Mouse (Mus musculus): ENCODE measurements around the gene Lenep. TPM values are rescaled to one million over a fixed set of nuclear protein-coding genes. Genes with fewer than 3 reads are reported as not detected.

Gene Lenep
- polyA plus RNA-seq, 1 experiment = not detected

GRCm38 (mm10) chr3:89381233-89381632 is 21.4 kb downstream of the Lenep start:
- no peak overlapping the region for H3K4me3 ChIP-seq (ENCODE audit: insufficient read depth, low read length)
- H3K27ac ChIP-seq (ENCODE audit: insufficient read depth, low read length) = no peak overlapping the region
- TF ChIP-seq POLR2A (IDR thresholded peaks at IDR 0.05; ENCODE audit: low read depth, low read length) (no peak), CTCF (IDR thresholded peaks at IDR 0.05; ENCODE audit: borderline replicate concordance, insufficient read depth, low read length) (no peak)
- H3K4me1 ChIP-seq (ENCODE audit: control insufficient read depth, insufficient read depth, low read length) = 0 out of 2 replicates have a peak, but pooled peaks cover 7% of the 10 kb centered on the region

DNA sequence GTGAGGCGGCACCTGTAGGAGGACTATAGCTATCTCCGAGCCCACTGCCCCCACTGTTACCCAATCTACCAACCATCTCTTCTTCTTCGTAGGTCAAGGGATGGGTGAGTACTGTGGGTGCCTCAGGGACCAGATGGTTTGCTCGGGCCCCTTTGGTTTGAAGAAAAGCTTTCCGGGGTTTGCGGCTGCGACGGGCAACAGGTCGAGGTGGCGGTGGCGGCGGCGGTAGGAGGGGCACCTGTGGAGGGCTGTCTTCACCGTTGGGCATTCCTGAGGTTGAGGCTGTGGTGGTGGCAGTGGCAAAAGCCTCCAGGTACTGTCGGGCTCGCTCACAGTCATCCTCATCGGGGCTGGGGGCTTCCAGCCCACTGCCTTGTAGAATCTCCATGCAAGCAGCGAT is 21.9 kb downstream of the Lenep start:
- TF ChIP-seq POLR2A (IDR thresholded peaks at IDR 0.05; ENCODE audit: low read depth, low read length) = no peak
- TF ChIP-seq CTCF (IDR thresholded peaks at IDR 0.05; ENCODE audit: borderline replicate concordance, insufficient read depth, low read length) = no peak
- H3K4me1 ChIP-seq (ENCODE audit: control insufficient read depth, insufficient read depth, low read length) = 0 out of 2 replicates have a peak, but pooled peaks cover 7% of the 10 kb centered on the region
- H3K27ac ChIP-seq (ENCODE audit: insufficient read depth, low read length) = no peak overlapping the region
- no peak overlapping the region for H3K4me3 ChIP-seq (ENCODE audit: insufficient read depth, low read length)

GRCm38 (mm10) chr3:89380291-89380690 is 22.3 kb downstream of the Lenep start:
- H3K4me3 ChIP-seq (ENCODE audit: insufficient read depth, low read length) = no peak overlapping the region
- 0 out of 2 replicates have a peak, but pooled peaks cover 7% of the 10 kb centered on the region for H3K4me1 ChIP-seq (ENCODE audit: control insufficient read depth, insufficient read depth, low read length)
- TF ChIP-seq CTCF (IDR thresholded peaks at IDR 0.05; ENCODE audit: borderline replicate concordance, insufficient read depth, low read length) = no peak
- TF ChIP-seq POLR2A (IDR thresholded peaks at IDR 0.05; ENCODE audit: low read depth, low read length) = no peak
- no peak overlapping the region for H3K27ac ChIP-seq (ENCODE audit: insufficient read depth, low read length)

DNA sequence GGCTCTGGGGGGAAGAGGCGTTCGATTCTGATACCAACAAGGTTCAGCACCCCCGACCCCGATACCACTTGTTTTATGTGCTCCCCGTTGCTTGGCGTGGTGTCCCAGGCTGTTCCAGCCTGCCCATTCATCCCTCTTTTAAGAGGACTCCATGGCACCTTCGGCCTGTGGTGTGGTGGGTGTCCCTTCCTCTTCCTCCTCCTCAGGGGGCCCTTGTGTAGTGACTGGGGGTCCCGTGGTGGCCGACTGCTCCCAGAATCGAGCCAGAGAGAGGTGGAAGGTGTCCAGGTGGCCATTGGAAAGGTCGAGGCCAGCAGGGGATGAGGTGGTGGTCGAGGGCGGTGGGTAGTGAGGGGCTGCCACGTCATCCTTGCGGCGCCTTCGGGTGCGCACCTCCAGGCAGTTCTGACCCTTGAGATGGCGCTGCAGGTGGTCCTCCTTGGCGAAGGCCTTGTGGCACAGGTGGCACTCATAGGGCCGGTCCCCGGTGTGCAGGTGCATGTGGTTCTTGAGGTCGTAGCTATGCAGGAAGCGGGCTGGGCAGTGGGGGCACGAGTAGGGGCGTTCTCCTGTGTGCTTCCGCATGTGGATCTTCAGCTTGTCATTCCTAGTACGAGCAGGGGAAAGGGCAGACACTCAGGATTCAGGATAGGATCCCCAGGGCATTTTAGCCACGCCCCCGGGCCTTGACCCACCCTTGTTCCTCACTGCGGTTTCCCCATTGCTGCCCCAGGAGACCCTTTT is 23.0 kb downstream of the Lenep start:
- Histone ChIP-seq H3K27ac (ENCODE audit: insufficient read depth, low read length) (no peak overlapping the region), H3K4me1 (ENCODE audit: control insufficient read depth, insufficient read depth, low read length) (0 out of 2 replicates have a peak, but pooled peaks cover 7% of the 10 kb centered on the region), H3K4me3 (ENCODE audit: insufficient read depth, low read length) (no peak overlapping the region)
- no peak for TF ChIP-seq CTCF (IDR thresholded peaks at IDR 0.05; ENCODE audit: borderline replicate concordance, insufficient read depth, low read length)
- no peak for TF ChIP-seq POLR2A (IDR thresholded peaks at IDR 0.05; ENCODE audit: low read depth, low read length)

- Histone ChIP-seq H3K27ac (ENCODE audit: insufficient read depth, low read length) (no peak overlapping the region), H3K4me3 (ENCODE audit: insufficient read depth, low read length) (no peak overlapping the region), H3K4me1 (ENCODE audit: control insufficient read depth, insufficient read depth, low read length) (0 out of 2 replicates have a peak, but pooled peaks cover 7% of the 10 kb centered on the region)
- TF ChIP-seq CTCF (IDR thresholded peaks at IDR 0.05; ENCODE audit: borderline replicate concordance, insufficient read depth, low read length) (peak; percentile 86), POLR2A (IDR thresholded peaks at IDR 0.05; ENCODE audit: low read depth, low read length) (peak; percentile 39)
Measured at GRCm38 (mm10) chr3:89378394-89379067, 24.1 kb downstream of the Lenep start.

- Histone ChIP-seq H3K4me1 (ENCODE audit: control insufficient read depth, insufficient read depth, low read length) (0 out of 2 replicates have a peak, but pooled peaks cover 7% of the 10 kb centered on the region), H3K4me3 (ENCODE audit: insufficient read depth, low read length) (no peak overlapping the region), H3K27ac (ENCODE audit: insufficient read depth, low read length) (no peak overlapping the region)
- TF ChIP-seq POLR2A (IDR thresholded peaks at IDR 0.05; ENCODE audit: low read depth, low read length) (no peak), CTCF (IDR thresholded peaks at IDR 0.05; ENCODE audit: borderline replicate concordance, insufficient read depth, low read length) (no peak)
Measured at GRCm38 (mm10) chr3:89377831-89378230, 24.8 kb downstream of the Lenep start.

- no peak overlapping the region for H3K4me3 ChIP-seq (ENCODE audit: insufficient read depth, low read length)
- H3K4me1 ChIP-seq (ENCODE audit: control insufficient read depth, insufficient read depth, low read length) = 0 out of 2 replicates have a peak, but pooled peaks cover under 1% of the 10 kb centered on the region
- TF ChIP-seq POLR2A (IDR thresholded peaks at IDR 0.05; ENCODE audit: low read depth, low read length) (no peak), CTCF (IDR thresholded peaks at IDR 0.05; ENCODE audit: borderline replicate concordance, insufficient read depth, low read length) (no peak)
Measured at GRCm38 (mm10) chr3:89373581-89374231, 28.9 kb downstream of the Lenep start.

GRCm38 (mm10) chr3:89367338-89367737 is 35.3 kb downstream of the Lenep start:
- Histone ChIP-seq H3K4me3 (ENCODE audit: insufficient read depth, low read length) (no peak overlapping the region), H3K27ac (ENCODE audit: insufficient read depth, low read length) (no peak overlapping the region), H3K4me1 (ENCODE audit: control insufficient read depth, insufficient read depth, low read length) (no peaks in the 10 kb centered on the region)
- TF ChIP-seq CTCF (IDR thresholded peaks at IDR 0.05; ENCODE audit: borderline replicate concordance, insufficient read depth, low read length) = no peak
- no peak for TF ChIP-seq POLR2A (IDR thresholded peaks at IDR 0.05; ENCODE audit: low read depth, low read length)

More at GRCm38 (mm10) chr3:89373581-89374231, 28.9 kb downstream of the Lenep start:
- H3K27ac ChIP-seq (ENCODE audit: insufficient read depth, low read length) = no peak overlapping the region

DNA sequence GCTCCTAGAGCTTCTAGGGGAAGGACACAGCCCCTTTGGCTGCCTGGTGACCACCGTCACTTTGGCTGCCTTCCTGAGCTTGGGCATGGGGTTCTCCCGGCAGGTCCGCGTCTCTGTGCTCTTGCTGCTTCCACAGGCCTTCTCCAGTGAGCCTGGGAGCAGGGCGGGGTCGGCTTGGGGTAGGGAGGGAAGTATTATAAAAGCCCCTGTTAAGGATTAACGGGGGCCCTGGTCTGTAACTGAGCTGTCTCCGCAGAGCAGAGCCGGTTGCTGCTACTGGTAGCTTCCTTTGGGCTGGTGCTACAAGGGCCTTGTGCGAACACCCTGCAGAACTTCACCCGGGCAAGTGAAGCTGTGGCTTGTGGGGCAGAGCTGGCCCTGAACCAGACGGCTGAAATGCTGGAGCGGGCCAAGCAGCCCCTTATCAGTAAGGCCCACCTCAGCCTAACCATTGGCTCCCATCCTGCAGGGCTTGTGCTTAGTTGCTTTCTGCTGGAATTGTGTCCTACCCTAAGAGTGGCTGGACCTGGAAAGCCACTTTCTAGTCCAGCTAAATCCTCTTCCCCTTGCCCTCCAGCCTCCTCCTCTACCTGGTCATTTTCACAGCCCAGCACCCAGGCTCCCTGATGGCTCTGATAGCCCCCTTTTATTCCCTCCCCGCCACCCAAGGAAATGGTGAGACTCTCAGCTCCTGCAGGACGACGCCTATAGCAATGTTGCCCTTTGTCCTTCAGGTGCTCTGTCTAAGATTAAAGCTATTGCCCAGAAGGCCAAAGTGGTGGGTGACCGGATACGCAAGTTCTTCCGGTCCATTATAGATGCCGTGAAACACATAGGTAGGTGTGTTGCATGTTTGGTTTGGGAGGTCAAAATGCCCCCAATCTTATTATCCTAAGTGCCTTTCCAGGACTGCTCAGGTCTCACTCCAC is 36.8 kb downstream of the Lenep start:
- no peak overlapping the region for H3K4me3 ChIP-seq (ENCODE audit: insufficient read depth, low read length)
- H3K4me1 ChIP-seq (ENCODE audit: control insufficient read depth, insufficient read depth, low read length) = no peaks in the 10 kb centered on the region
- no peak overlapping the region for H3K27ac ChIP-seq (ENCODE audit: insufficient read depth, low read length)
- no peak for TF ChIP-seq CTCF (IDR thresholded peaks at IDR 0.05; ENCODE audit: borderline replicate concordance, insufficient read depth, low read length)
- TF ChIP-seq POLR2A (IDR thresholded peaks at IDR 0.05; ENCODE audit: low read depth, low read length) = no peak
